Mouse (Mus musculus) kidney, adult 2 months (tissue): ENCODE data around the gene Prkn. TPM values are rescaled to one million over a fixed set of nuclear protein-coding genes. Genes with fewer than 3 reads are reported as not detected.

Experiments used
- DNase-seq: peaks from one replicate; pipeline ENCODE4 v3.0.0; 2021
- H3K27ac ChIP-seq: fragments of 200-500 bp; 2 replicates; pipeline ENCODE4 v1.5.1; 2012; ENCODE audit warnings: low read depth, low read length, control low read depth, inconsistent platforms; ENCODE audit not compliant: insufficient read depth
- H3K27me3 ChIP-seq: fragments of 200-500 bp; replicated peaks from 2 replicates; pipeline ENCODE4 v1.6.1; 2012; ENCODE audit warnings: mild to moderate bottlenecking, moderate library complexity, low read length, inconsistent platforms; ENCODE audit not compliant: control insufficient read depth, insufficient read depth
- H3K36me3 ChIP-seq: fragments of 200-500 bp; 2 replicates; pipeline ENCODE4 v1.6.1; 2012; ENCODE audit warnings: mild to moderate bottlenecking, moderate library complexity, low read length, inconsistent platforms; ENCODE audit not compliant: control insufficient read depth, insufficient read depth
- H3K4me1 ChIP-seq: fragments of 200-500 bp; 2 replicates; pipeline ENCODE4 v1.6.1; 2011; ENCODE audit warnings: low read length; ENCODE audit not compliant: control insufficient read depth, insufficient read depth
- H3K4me3 ChIP-seq: fragments of 200-500 bp; 2 replicates; pipeline ENCODE4 v1.5.1; 2011; ENCODE audit warnings: mild to moderate bottlenecking, low read depth, low read length, control low read depth; ENCODE audit not compliant: insufficient read depth
- CTCF ChIP-seq: fragments of 200-500 bp; conservative IDR thresholded peaks from 2 replicates; pipeline ENCODE4 v1.5.1; 2011; ENCODE audit warnings: low read depth, mild to moderate bottlenecking, control low read depth, low read length, moderate library complexity, mixed read lengths; ENCODE audit not compliant: insufficient read depth, insufficient read length
- POLR2A ChIP-seq: fragments of 200-500 bp; IDR thresholded peaks from one replicate; pipeline ENCODE4 v1.6.1; 2011; ENCODE audit warnings: low read depth, low read length, control low read depth
- WGBS: fragments of 180-500 bp; shearing (Covaris S2); methylation state at CpG from one replicate; pipeline ENCODE4 v1.1.7; 2018; 5-methylcytosine and 5-hydroxymethylcytosine counted together
- polyA plus RNA-seq: library from polyadenylated mRNA; depleted of rRNA; stranded (reverse); fragments of >200 nt; gene quantifications from 2 replicates; pipeline ENCODE4 v1.2.3, GENCODE M21; 2012

The Prkn gene
- polyA plus RNA-seq, 1 experiment = 6.1 TPM

DNA sequence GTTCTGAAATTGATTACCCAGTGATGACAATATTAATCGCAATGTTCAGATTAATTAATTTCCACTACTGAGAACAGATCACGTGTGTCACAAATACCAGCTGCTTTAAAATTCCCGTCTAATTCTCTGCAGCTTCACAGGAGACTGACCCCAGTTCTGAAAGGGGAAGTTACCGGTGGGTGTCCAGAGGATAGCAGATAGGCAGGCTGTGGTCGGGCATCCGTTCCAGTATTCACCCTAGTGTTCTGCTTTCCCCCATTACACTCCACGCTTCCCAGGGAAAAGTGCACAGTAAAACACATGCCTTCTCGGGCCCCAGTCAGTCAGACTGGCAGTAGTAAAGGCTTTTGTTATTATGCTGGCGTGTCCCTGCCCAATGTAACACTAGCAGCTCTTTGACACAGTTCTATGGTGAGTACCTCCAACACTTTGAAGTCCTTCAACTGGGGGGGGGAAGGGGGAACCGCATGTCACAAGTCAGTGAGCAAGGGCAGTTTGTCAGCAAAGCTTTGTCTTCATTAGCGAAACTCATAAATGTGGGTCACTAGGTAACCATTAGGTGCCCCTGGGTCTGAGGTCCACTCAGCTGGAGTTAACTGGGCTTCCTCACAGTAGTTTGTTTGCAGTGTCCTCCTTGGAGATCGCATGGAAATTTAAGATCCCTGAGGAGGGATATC lies 940.8 kb downstream of the Prkn start:
- DNase-seq = peak; percentile 75
- Histone ChIP-seq H3K27me3 (no peaks in the 10 kb centered on the region), H3K4me3 (no peak overlapping the region), H3K27ac (no peak overlapping the region), H3K4me1 (no peaks in the 10 kb centered on the region; the same call in 1 of the 2 replicates), H3K36me3 (no peaks in the 10 kb centered on the region)
- 25% methylated on average over 12 of the region's 12 CpGs for WGBS
- TF ChIP-seq CTCF (no peak), POLR2A (no peak)

DNA sequence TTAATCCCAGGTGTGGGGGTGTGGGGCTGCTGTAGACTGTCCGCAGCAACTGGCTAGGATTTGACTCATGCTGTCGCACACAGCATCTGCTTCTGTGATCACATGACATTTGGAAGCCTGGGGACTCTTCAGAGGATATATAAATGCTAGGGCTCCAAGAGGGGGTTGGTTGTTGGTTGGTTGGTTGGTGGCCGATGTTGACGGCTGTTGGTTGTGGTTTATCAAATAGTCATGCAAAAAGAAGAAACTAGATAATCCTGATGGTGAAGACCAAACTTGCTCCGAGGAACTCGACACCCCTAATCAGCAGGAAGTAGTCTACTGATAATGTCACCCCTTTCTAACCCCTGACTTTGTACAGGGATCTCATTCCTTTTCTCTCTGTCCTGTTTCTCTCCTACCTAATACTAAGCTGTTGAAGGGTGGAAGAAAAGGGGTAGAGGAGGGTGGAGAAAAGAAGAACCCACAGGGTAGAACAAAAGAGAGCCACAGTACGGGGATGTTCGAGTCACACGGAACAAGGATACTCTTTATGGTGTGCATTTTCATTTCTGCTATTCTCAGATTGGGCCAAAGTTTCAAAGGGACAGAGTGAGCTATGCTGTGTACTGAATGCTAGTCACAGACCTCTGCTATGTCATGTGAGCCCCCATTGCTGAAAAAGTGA lies 948.2 kb downstream of the Prkn start:
- WGBS = 88% methylated on average over 9 of the region's 9 CpGs
- Histone ChIP-seq H3K36me3 (no peaks in the 10 kb centered on the region), H3K4me1 (no peaks in the 10 kb centered on the region), H3K4me3 (no peak overlapping the region), H3K27me3 (no peaks in the 10 kb centered on the region), H3K27ac (no peak overlapping the region)
- TF ChIP-seq POLR2A (no peak), CTCF (no peak)
- DNase-seq = no peak

DNA sequence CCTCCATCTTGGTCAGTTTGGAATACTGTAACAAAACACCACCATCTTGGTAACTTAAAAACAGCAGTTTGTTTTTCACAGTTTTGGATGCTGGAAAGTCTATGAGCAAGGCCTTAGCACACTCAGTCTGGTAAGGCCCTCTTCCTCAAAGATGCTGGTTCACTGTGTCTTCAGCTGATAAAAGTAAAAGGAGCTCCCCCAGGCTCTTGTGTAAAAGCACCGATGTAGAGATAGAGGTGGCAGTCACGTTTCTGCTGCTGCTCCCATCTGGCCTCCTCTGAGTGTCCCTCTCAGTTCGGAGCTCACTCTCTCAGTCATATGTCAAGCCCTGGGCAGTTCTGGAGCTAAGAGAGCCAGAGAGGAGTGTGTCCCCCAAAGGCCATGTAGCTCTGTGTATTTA lies 955.8 kb downstream of the Prkn start:
- 92% methylated on average over 3 of the region's 3 CpGs for WGBS
- no peak for DNase-seq
- Histone ChIP-seq H3K27ac (no peak overlapping the region), H3K27me3 (no peaks in the 10 kb centered on the region), H3K36me3 (no peaks in the 10 kb centered on the region), H3K4me1 (no peaks in the 10 kb centered on the region), H3K4me3 (no peak overlapping the region)
- TF ChIP-seq CTCF = no peak
- TF ChIP-seq POLR2A = no peak

DNA sequence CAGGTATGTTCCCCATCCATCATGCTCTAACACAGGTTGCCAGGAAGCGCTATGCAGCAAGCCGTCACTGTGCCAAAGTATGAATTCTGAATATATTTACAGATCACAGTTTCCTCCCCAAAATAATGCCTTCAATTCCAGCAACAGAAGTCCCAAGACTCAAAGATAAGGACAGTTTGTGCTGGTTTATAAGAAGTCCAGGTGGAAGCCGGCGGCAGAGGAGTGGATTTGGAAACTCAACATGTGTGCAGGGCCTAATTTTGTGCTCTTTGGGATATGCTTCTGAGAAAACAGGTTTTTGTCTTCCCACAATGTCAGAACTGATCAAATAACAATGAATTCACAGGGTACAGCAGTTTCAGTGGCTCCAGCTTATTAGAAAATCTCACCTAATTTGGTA lies 961.0 kb downstream of the Prkn start:
- 94% methylated on average over 4 of the region's 4 CpGs for WGBS
- H3K27me3 ChIP-seq = no peaks in the 10 kb centered on the region
- DNase-seq = no peak
- H3K4me1 ChIP-seq = no peaks in the 10 kb centered on the region
- no peak for TF ChIP-seq POLR2A
- TF ChIP-seq CTCF = no peak
- H3K27ac ChIP-seq = no peak overlapping the region
- no peak overlapping the region for H3K4me3 ChIP-seq
- no peaks in the 10 kb centered on the region for H3K36me3 ChIP-seq

DNA sequence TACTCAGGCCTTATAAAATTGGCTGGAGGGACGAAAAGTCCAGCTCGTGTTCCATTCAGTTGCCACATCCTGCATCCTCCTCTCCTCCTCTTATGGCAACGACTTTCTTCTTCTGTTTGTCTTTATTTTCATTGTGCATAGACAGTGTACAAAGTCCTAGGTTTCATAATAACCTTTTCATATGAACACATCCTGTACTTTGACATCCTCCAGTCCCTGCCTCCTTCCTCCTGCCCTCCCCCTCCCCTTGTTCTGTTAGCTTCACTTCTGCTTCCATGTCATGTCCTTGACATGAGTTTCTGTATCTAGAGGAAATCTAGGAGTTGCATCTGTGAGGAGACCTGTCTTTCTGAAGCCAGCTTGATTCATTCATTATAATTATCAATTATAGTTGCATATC lies 967.1 kb downstream of the Prkn start:
- WGBS = 55% methylated on average over 3 of the region's 3 CpGs
- no peak overlapping the region for H3K4me3 ChIP-seq
- TF ChIP-seq CTCF (no peak), POLR2A (no peak)
- peaks cover 3% of the 10 kb centered on the region; the same call in 1 of the 2 replicates for H3K4me1 ChIP-seq
- peak; percentile 5 for DNase-seq
- H3K36me3 ChIP-seq = no peaks in the 10 kb centered on the region
- H3K27me3 ChIP-seq = no peaks in the 10 kb centered on the region
- no peak overlapping the region for H3K27ac ChIP-seq

DNA sequence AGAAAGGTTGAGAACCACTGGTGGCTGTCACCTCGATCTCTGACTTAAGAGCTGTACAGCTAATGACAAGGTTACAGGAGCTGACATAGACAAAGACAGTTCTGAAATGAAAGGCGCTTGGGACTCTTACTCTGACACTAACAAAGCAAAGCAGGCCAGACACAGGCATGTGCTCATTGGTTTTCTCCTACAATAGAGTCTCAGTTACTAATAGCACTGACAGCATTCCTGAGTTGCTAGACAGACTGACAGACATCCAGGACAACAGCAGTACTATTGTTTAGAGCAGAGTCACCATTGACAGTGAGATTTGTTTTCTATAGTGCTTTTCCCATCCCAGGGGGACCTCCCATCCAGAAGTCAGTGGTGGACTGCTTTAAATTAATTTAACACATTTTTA lies 977.7 kb downstream of the Prkn start:
- Histone ChIP-seq H3K36me3 (no peaks in the 10 kb centered on the region), H3K4me1 (no peaks in the 10 kb centered on the region), H3K27ac (no peak overlapping the region), H3K4me3 (no peak overlapping the region), H3K27me3 (no peaks in the 10 kb centered on the region)
- TF ChIP-seq CTCF = no peak
- no peak for TF ChIP-seq POLR2A
- WGBS = 85% methylated on average over 2 of the region's 2 CpGs
- DNase-seq = no peak

DNA sequence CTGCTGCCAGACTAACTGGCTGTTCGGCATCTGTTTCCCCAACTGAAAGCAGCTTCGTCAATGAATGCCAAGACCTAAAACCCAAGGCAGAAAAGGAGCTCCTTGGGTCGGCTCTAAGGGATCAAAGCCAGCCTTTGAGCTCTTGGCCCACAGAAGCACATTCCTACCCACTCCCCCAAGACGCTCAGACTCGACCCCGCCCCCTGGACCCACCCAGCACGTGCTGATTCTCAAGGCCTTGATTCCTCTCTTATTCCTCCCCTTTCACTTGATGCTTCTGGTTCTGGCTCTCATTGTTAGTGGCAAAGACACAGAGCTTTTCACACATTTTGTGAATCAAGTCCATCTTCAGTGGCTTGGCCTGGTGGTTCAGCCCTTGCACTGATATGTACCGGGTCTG lies 979.3 kb downstream of the Prkn start:
- no peak for TF ChIP-seq CTCF
- no peak for TF ChIP-seq POLR2A
- WGBS = 69% methylated on average over 8 of the region's 8 CpGs

DNA sequence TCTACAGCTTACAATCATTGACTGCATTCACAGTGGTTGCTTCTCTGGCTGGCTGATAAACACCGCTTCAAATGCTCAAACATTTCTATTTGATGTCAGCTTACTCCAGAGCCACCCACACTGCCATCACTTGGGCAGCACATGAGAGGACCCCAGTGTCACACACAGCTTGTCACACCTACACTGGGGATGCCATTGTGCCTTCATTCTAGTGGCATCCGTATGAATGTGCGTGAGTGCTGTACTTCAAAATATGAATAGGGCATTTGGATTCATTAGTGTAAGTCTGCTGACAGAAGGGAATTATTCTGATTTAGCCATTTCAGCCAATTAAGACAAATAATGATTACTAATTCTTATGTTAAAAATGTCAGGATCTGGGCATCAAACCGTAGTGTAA lies 980.6 kb downstream of the Prkn start:
- Histone ChIP-seq H3K36me3 (no peaks in the 10 kb centered on the region), H3K4me3 (no peak overlapping the region), H3K27ac (no peak overlapping the region), H3K27me3 (no peaks in the 10 kb centered on the region), H3K4me1 (no peaks in the 10 kb centered on the region)
- no peak for TF ChIP-seq CTCF
- TF ChIP-seq POLR2A = no peak
- WGBS = 94% methylated on average over 4 of the region's 4 CpGs
- DNase-seq = no peak

More for the DNA sequence above, 979.3 kb downstream of the Prkn start:
- Histone ChIP-seq H3K36me3 (no peaks in the 10 kb centered on the region), H3K27ac (no peak overlapping the region), H3K27me3 (no peaks in the 10 kb centered on the region), H3K4me1 (no peaks in the 10 kb centered on the region), H3K4me3 (no peak overlapping the region)
- DNase-seq = no peak
